Mouse (Mus musculus) CH12.LX (cell line): ENCODE data around the gene Acsbg1. TPM values are rescaled to one million over a fixed set of nuclear protein-coding genes. Genes with fewer than 3 reads are reported as not detected.

Experiments used
- DNase-seq: peaks from one replicate; pipeline ENCODE4 v3.0.0-alpha.2; 2013; ENCODE audit errors: extremely low read depth
- H3K27ac ChIP-seq: 2 replicates; pipeline ENCODE4 v1.5.1; 2012; ENCODE audit warnings: low read depth, mild to moderate bottlenecking, control low read depth, moderate library complexity; ENCODE audit not compliant: insufficient read depth
- H3K27me3 ChIP-seq: replicated peaks from 2 replicates; pipeline ENCODE3; 2012; ENCODE audit warnings: inconsistent platforms
- H3K36me3 ChIP-seq, 2 experiments: replicated peaks in 1 of 2; 2 replicates each; pipeline versions ENCODE3 to v1.6.1; 2012; ENCODE audit warnings: inconsistent platforms in 1 of 2, low read length in 1 of 2, mild to moderate bottlenecking in 1 of 2, mixed read lengths in 1 of 2, moderate library complexity in 1 of 2; ENCODE audit not compliant: control insufficient read depth in 1 of 2, insufficient read depth in 1 of 2
- H3K4me1 ChIP-seq, 2 experiments: 2 replicates each; pipeline ENCODE4 v1.6.1; 2012; ENCODE audit warnings: inconsistent platforms in 1 of 2, moderate library complexity in 1 of 2; ENCODE audit not compliant: insufficient read depth in 2 of 2, control insufficient read depth in 1 of 2
- H3K4me2 ChIP-seq: 2 replicates; pipeline ENCODE4 v1.6.1; 2012; ENCODE audit warnings: low read depth, mild to moderate bottlenecking, control low read depth; ENCODE audit not compliant: poor library complexity, insufficient read depth, severe bottlenecking
- H3K4me3 ChIP-seq, 3 experiments: fragments of 150-350 bp in 1 of 3; sonication (generic) in 1 of 3; replicated peaks in 1 of 3; 2 replicates each; pipeline versions ENCODE3 to v1.5.1; 2011 to 2012; ENCODE audit warnings: low read depth in 2 of 3, low read length in 2 of 3, mild to moderate bottlenecking in 2 of 3, moderate library complexity in 2 of 3, control low read depth in 1 of 3, improper control_type of control experiment in 1 of 3, inconsistent platforms in 1 of 3, mixed read lengths in 1 of 3; ENCODE audit not compliant: poor library complexity in 1 of 3
- H3K79me2 ChIP-seq: replicated peaks from 2 replicates; pipeline ENCODE4 v1.6.1; 2012; ENCODE audit warnings: mild to moderate bottlenecking, moderate library complexity; ENCODE audit not compliant: control insufficient read depth, poor library complexity, insufficient read depth, severe bottlenecking; ENCODE audit errors: extremely low read depth
- H3K9ac ChIP-seq: 2 replicates; pipeline ENCODE4 v1.6.1; 2012; ENCODE audit warnings: low read depth, mild to moderate bottlenecking, control low read depth, moderate library complexity; ENCODE audit not compliant: insufficient read depth
- H3K9me3 ChIP-seq: replicated peaks from 2 replicates; pipeline ENCODE3; 2012; ENCODE audit warnings: low read length, inconsistent platforms, mixed read lengths
- CHD1 ChIP-seq: IDR thresholded peaks from 2 replicates; pipeline ENCODE4 v1.6.1; 2012; ENCODE audit warnings: low read depth, low read length, improper control_type of control experiment, inconsistent platforms
- CTCF ChIP-seq, 2 experiments: IDR thresholded peaks in 1 of 2; conservative IDR thresholded peaks in 1 of 2; 2 replicates each; pipeline ENCODE4 v1.5.1; 2011 to 2012; ENCODE audit warnings: low read depth in 2 of 2, low read length in 2 of 2, improper control_type of control experiment in 1 of 2, inconsistent platforms in 1 of 2, mild to moderate bottlenecking in 1 of 2, moderate library complexity in 1 of 2
- ETS1 ChIP-seq: conservative IDR thresholded peaks from 2 replicates; pipeline ENCODE4 v1.6.1; 2012; ENCODE audit warnings: low read depth, mild to moderate bottlenecking, inconsistent platforms, low read length, improper control_type of control experiment, moderate library complexity
- MAFK ChIP-seq: IDR thresholded peaks from 2 replicates; pipeline ENCODE4 v1.6.1; 2011; ENCODE audit warnings: low read length, improper control_type of control experiment; ENCODE audit not compliant: insufficient replicate concordance
- MEF2A ChIP-seq: IDR thresholded peaks from 2 replicates; pipeline ENCODE4 v1.6.1; 2014; ENCODE audit warnings: low read depth, mild to moderate bottlenecking, inconsistent platforms, low read length, improper control_type of control experiment, borderline replicate concordance
- MYC ChIP-seq: IDR thresholded peaks from 2 replicates; pipeline ENCODE4 v1.6.1; 2011; ENCODE audit warnings: low read depth, mild to moderate bottlenecking, improper control_type of control experiment, low read length
- POLR2AphosphoS2 ChIP-seq: IDR thresholded peaks from 2 replicates; pipeline ENCODE4 v1.6.1; 2011; ENCODE audit warnings: low read depth, low read length, improper control_type of control experiment
- SMC3 ChIP-seq: IDR thresholded peaks from 2 replicates; pipeline ENCODE4 v1.6.1; 2011; ENCODE audit warnings: low read depth, low read length, improper control_type of control experiment
- TBP ChIP-seq: conservative IDR thresholded peaks from 2 replicates; pipeline ENCODE4 v1.6.1; 2011; ENCODE audit warnings: low read depth, low read length, improper control_type of control experiment
- TCF12 ChIP-seq: IDR thresholded peaks from 2 replicates; pipeline ENCODE4 v1.6.1; 2014; ENCODE audit warnings: low read depth, mild to moderate bottlenecking, inconsistent platforms, low read length, improper control_type of control experiment
- UBTF ChIP-seq: IDR thresholded peaks from 2 replicates; pipeline ENCODE4 v1.6.1; 2012; ENCODE audit warnings: low read depth, mild to moderate bottlenecking, inconsistent platforms, low read length, improper control_type of control experiment, moderate library complexity
- USF1 ChIP-seq: IDR thresholded peaks from 2 replicates; pipeline ENCODE4 v1.6.1; 2014; ENCODE audit warnings: low read depth, mild to moderate bottlenecking, inconsistent platforms, low read length, improper control_type of control experiment
- ZMIZ1 ChIP-seq: IDR thresholded peaks from 2 replicates; pipeline ENCODE4 v1.6.1; 2012; ENCODE audit warnings: low read depth, mild to moderate bottlenecking, inconsistent platforms, low read length, improper control_type of control experiment
- ZNF384 ChIP-seq: IDR thresholded peaks from 2 replicates; pipeline ENCODE4 v1.6.1; 2012; ENCODE audit warnings: low read depth, low read length, improper control_type of control experiment, inconsistent platforms
- dilution Hi-C: fragments of 300-500 bp; cut with MboI; formaldehyde crosslinking; loops from 2 replicates; pipeline ENCODE4 v1.14.3; 2020; ENCODE audit warnings: low sequenced_read_pairs; ENCODE audit not compliant: extremely low pct_unique_long_range_greater_than_20kb, extremely low pct_ligation_motif_present
- in situ Hi-C: fragments of 300-500 bp; cut with MboI; formaldehyde crosslinking; loops from 3 replicates; pipeline ENCODE4 v1.14.3; 2019; ENCODE audit warnings: low sequenced_read_pairs, low pct_ligation_motif_present, low pct_unique_long_range_greater_than_20kb, mixed read lengths
- polyA plus RNA-seq: library from polyadenylated mRNA; unstranded; fragments of >175 nt; gene quantifications from 2 replicates; pipeline ENCODE4 v1.2.1, GENCODE M21; 2012; ENCODE audit warnings: low read depth; ENCODE audit not compliant: insufficient read length
- total RNA-seq, 2 experiments: library from RNA; depleted of rRNA; stranded (reverse); fragments of 300-350 nt in 1 of 2; fragments of >200 nt in 1 of 2; gene quantifications; 2 replicates each; pipeline ENCODE4 v1.2.3; 2012 to 2014

The Acsbg1 gene
- total and polyA plus RNA-seq, 3 experiments: 16.8 to 24.0 (median 23.6) TPM

DNA sequence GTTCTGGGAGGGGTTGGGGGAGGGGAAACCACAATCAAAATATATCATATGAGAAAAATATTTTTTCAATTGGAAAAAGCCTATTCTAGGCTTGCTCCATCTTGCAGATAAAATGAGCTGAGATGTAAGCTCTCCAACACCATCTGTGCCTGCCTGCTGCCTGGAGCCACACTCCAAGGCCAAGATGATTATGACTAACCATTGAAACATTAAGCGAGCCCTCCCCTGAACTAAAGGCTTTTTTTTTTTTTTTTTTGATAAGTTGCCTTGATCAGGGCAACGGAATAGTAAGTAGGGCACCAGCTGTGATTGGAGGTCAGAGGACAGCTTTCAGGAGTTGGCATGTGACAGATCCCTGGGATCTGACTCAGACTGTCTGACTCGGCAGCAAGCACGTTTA, 6.8 kb upstream of the Acsbg1 start:
- Histone ChIP-seq H3K4me1 (peaks cover 0 to 4% of the 10 kb centered on the region in 2 experiments; a peak in 1 of 4 replicates), H3K4me3 (no peak overlapping the region), H3K4me2 (no peak overlapping the region), H3K36me3 (no peaks in the 10 kb centered on the region), H3K27me3 (no peaks in the 10 kb centered on the region), H3K9me3 (peaks cover 3% of the 10 kb centered on the region), H3K27ac (no peak overlapping the region), H3K79me2 (no peaks in the 10 kb centered on the region), H3K9ac (no peak overlapping the region)
- in situ Hi-C loops: no loop called here
- no peak for DNase-seq
- dilution Hi-C loops: no loop called here
- no peak for TF ChIP-seq UBTF
- no peak for TF ChIP-seq ETS1
- no peak for TF ChIP-seq SMC3
- no peak for TF ChIP-seq ZNF384
- TF ChIP-seq CHD1: no peak

DNA sequence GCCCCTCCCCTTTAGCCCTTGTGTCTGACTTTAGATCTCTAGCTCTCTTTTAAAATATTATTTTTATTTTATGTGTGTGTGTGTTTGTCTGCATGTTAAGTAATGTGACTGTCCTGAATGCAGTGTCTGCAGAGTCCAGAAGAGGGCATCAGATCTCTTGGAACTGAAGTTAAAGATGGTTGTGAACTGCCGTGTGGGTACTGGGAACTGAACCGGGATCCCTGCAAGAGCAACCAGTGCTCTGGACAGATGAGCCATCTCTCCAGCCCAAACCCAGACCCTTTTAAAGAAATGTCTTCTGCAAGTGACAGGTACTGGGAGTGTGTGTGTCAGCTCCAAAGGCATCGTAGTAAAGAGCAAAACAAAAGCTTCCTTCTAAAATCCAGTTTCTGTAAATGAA, 4.4 kb upstream of the Acsbg1 start:
- dilution Hi-C loops (no loop called here), in situ Hi-C loops (no loop called here)
- Histone ChIP-seq H3K9me3 (peaks cover 2% of the 10 kb centered on the region), H3K4me1 (peaks cover 2 to 9% of the 10 kb centered on the region in 2 experiments; a peak in 2 of 4 replicates), H3K36me3 (no peaks in the 10 kb centered on the region), H3K27me3 (no peaks in the 10 kb centered on the region), H3K79me2 (no peaks in the 10 kb centered on the region), H3K27ac (no peak overlapping the region), H3K4me3 (no peak overlapping the region), H3K9ac (no peak overlapping the region), H3K4me2 (no peak overlapping the region)
- no peak for TF ChIP-seq ETS1
- 0 out of 4 replicates have a peak, but pooled peaks of 1 of the 2 experiments have one; percentile 1 for TF ChIP-seq CTCF (conservative IDR thresholded peaks at IDR 0.05 in 1 of 2, IDR thresholded peaks at IDR 0.05 in 1 of 2; ENCODE audit: low read depth in 2 of 2, low read length in 2 of 2)
- no peak for DNase-seq

DNA sequence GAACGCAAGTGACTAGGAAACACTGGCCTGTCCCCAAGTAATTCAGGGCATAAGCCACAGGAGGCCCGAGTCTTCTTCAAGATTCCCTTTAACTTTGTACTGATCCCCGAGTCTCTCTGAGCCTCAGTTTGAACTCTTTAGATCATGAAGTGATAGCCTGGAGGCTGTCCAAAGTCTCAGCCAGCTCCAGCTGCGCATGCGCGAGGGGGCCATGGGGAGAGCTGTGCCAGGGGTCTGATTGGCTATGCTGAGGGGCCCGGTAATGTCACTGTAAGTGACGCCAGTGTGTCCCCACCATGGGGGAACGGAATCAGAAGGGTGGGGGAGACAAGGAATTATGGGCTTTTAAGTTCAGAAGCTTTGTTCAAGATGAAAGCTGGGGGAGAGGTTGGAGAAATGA, 2.7 kb upstream of the Acsbg1 start:
- Histone ChIP-seq H3K4me3 (no peak overlapping the region), H3K36me3 (no peaks in the 10 kb centered on the region), H3K79me2 (no peaks in the 10 kb centered on the region), H3K27ac (no peak overlapping the region), H3K27me3 (no peaks in the 10 kb centered on the region), H3K9me3 (no peaks in the 10 kb centered on the region), H3K4me2 (no peak overlapping the region), H3K4me1 (peaks cover 2 to 9% of the 10 kb centered on the region in 2 experiments; a peak in 2 of 4 replicates), H3K9ac (no peak overlapping the region)
- TF ChIP-seq MAFK (no peak), USF1 (no peak), ZMIZ1 (no peak), POLR2AphosphoS2 (no peak), MEF2A (no peak), MYC (no peak), SMC3 (no peak), TBP (no peak), TCF12 (no peak)
- in situ Hi-C loops (no loop called here), dilution Hi-C loops (no loop called here)
- no peak for DNase-seq
